Mouse (Mus musculus) intestine, postnatal 0 days (tissue): ENCODE data around the gene Wwp2. TPM values are rescaled to one million over a fixed set of nuclear protein-coding genes. Genes with fewer than 3 reads are reported as not detected.

Experiments
- ATAC-seq: fragments of 200-750 bp; cut with Nextera tagmentation; 2 replicates; pipeline ENCODE4 v1.8.0; 2017; ENCODE audit warnings: mild to moderate bottlenecking, moderate TSS enrichment, moderate library complexity
- H3K27ac ChIP-seq: fragments of 300-500 bp; sonication (generic); 2 replicates; pipeline ENCODE4 v1.5.1; 2014; ENCODE audit warnings: mild to moderate bottlenecking, low read depth, low read length, moderate library complexity
- H3K27me3 ChIP-seq: fragments of 300-500 bp; sonication (generic); replicated peaks from 2 replicates; pipeline ENCODE4 v1.6.1; 2014; ENCODE audit warnings: low read length, mixed read lengths; ENCODE audit not compliant: control insufficient read depth, insufficient read depth
- H3K36me3 ChIP-seq: fragments of 300-500 bp; sonication (generic); 2 replicates; pipeline ENCODE4 v1.6.1; 2014; ENCODE audit warnings: mild to moderate bottlenecking, moderate library complexity; ENCODE audit not compliant: control insufficient read depth, insufficient read depth
- H3K4me1 ChIP-seq: fragments of 300-500 bp; sonication (generic); replicated peaks from 2 replicates; pipeline ENCODE4 v1.6.1; 2014; ENCODE audit warnings: antibody characterized with exemption, low read length, mixed read lengths; ENCODE audit not compliant: control insufficient read depth, insufficient read depth
- H3K4me2 ChIP-seq: fragments of 300-500 bp; sonication (generic); replicated peaks from 2 replicates; pipeline ENCODE4 v1.6.1; 2014; ENCODE audit warnings: low read depth, mild to moderate bottlenecking, moderate library complexity
- H3K4me3 ChIP-seq: fragments of 300-500 bp; sonication (generic); 2 replicates; pipeline ENCODE4 v1.5.1; 2014; ENCODE audit warnings: low read depth, low read length
- H3K9ac ChIP-seq: fragments of 300-500 bp; sonication (generic); 2 replicates; pipeline ENCODE4 v1.6.1; 2014; ENCODE audit warnings: mild to moderate bottlenecking, low read depth, low read length
- H3K9me3 ChIP-seq: fragments of 300-500 bp; sonication (generic); 2 replicates; pipeline ENCODE4 v1.6.1; 2016; ENCODE audit warnings: mixed run types; ENCODE audit not compliant: control insufficient read depth
- CTCF ChIP-seq: sonication (generic); IDR thresholded peaks from 2 replicates; pipeline ENCODE4 v1.5.1; 2016; ENCODE audit warnings: low read depth, mild to moderate bottlenecking, control low read depth, antibody characterized with exemption, moderate library complexity
- WGBS: fragments of 180-500 bp; shearing (Covaris S2); extraction: QIAGEN DNeasy Blood & Tissue Kit; methylation state at CpG from one replicate; pipeline ENCODE4 v1.1.7; 2014; 5-methylcytosine and 5-hydroxymethylcytosine counted together
- polyA plus RNA-seq: library from polyadenylated mRNA; unstranded; fragments of >200 nt; fragmentation: Nextera tagmentation; extraction: Ambion mirVana; gene quantifications from 2 replicates; pipeline ENCODE4 v1.2.1, GENCODE M21; 2015

Wwp2 gene
- polyA plus RNA-seq, 1 experiment from 2014 or later: 37.4 TPM

- Histone ChIP-seq H3K4me2 (no peak overlapping the region), H3K27me3 (no peaks in the 10 kb centered on the region), H3K4me1 (no peaks in the 10 kb centered on the region), H3K36me3 (no peaks in the 10 kb centered on the region), H3K9ac (no peak overlapping the region), H3K9me3 (no peaks in the 10 kb centered on the region), H3K4me3 (no peak overlapping the region), H3K27ac (no peak overlapping the region)
- 71% methylated on average over 4 of the region's 4 CpGs for WGBS
- ATAC-seq: no peak
- TF ChIP-seq CTCF: no peak
Measured at GRCm38 (mm10) chr8:107404057-107404456, 32.1 kb upstream of the Wwp2 start.

GRCm38 (mm10) chr8:107405935-107406334 lies 30.2 kb upstream of the Wwp2 start:
- Histone ChIP-seq H3K4me2 (no peak overlapping the region), H3K4me3 (no peak overlapping the region), H3K27me3 (no peaks in the 10 kb centered on the region), H3K9ac (no peak overlapping the region), H3K9me3 (no peaks in the 10 kb centered on the region), H3K36me3 (peaks cover 13% of the 10 kb centered on the region), H3K4me1 (no peaks in the 10 kb centered on the region), H3K27ac (no peak overlapping the region)
- TF ChIP-seq CTCF: no peak
- WGBS: 31% methylated on average over 3 of the region's 3 CpGs
- ATAC-seq: no peak

- Histone ChIP-seq H3K4me3 (no peak overlapping the region), H3K9ac (no peak overlapping the region), H3K4me1 (no peaks in the 10 kb centered on the region), H3K9me3 (no peaks in the 10 kb centered on the region), H3K36me3 (peaks cover 61% of the 10 kb centered on the region), H3K4me2 (no peak overlapping the region), H3K27ac (no peak overlapping the region), H3K27me3 (no peaks in the 10 kb centered on the region)
- peak; percentile 81 for TF ChIP-seq CTCF
- ATAC-seq: no peak
- 59% methylated on average over 4 of the region's 4 CpGs for WGBS
Measured at GRCm38 (mm10) chr8:107411391-107411790, 24.8 kb upstream of the Wwp2 start.

GRCm38 (mm10) chr8:107412552-107412951 lies 23.6 kb upstream of the Wwp2 start:
- H3K27ac ChIP-seq: no peak overlapping the region
- H3K9ac ChIP-seq: no peak overlapping the region
- no peak overlapping the region for H3K4me2 ChIP-seq
- H3K4me3 ChIP-seq: no peak overlapping the region
- peaks cover 72% of the 10 kb centered on the region for H3K36me3 ChIP-seq
- no peaks in the 10 kb centered on the region for H3K9me3 ChIP-seq
- H3K27me3 ChIP-seq: no peaks in the 10 kb centered on the region
- 87% methylated on average over 8 of the region's 8 CpGs for WGBS
- no peaks in the 10 kb centered on the region for H3K4me1 ChIP-seq
- no peak for TF ChIP-seq CTCF
- no peak for ATAC-seq

- TF ChIP-seq CTCF: no peak
- no peak overlapping the region for H3K4me2 ChIP-seq
- no peak overlapping the region for H3K27ac ChIP-seq
- H3K27me3 ChIP-seq: no peaks in the 10 kb centered on the region
- no peak; the same call in 1 of the 2 replicates for ATAC-seq
- H3K4me3 ChIP-seq: no peak overlapping the region
- H3K9ac ChIP-seq: no peak overlapping the region
- H3K9me3 ChIP-seq: no peaks in the 10 kb centered on the region
- H3K4me1 ChIP-seq: no peaks in the 10 kb centered on the region
- 81% methylated on average over 10 of the region's 10 CpGs for WGBS
- peaks cover 84% of the 10 kb centered on the region for H3K36me3 ChIP-seq
Measured at GRCm38 (mm10) chr8:107413881-107414280, 22.3 kb upstream of the Wwp2 start.

GRCm38 (mm10) chr8:107417001-107417400 lies 19.2 kb upstream of the Wwp2 start:
- H3K4me2 ChIP-seq: no peak overlapping the region
- no peak overlapping the region for H3K27ac ChIP-seq
- no peak for ATAC-seq
- 89% methylated on average over 12 of the region's 12 CpGs for WGBS
- H3K9me3 ChIP-seq: no peaks in the 10 kb centered on the region
- TF ChIP-seq CTCF: no peak
- peaks cover 92% of the 10 kb centered on the region for H3K36me3 ChIP-seq
- H3K4me1 ChIP-seq: no peaks in the 10 kb centered on the region
- H3K4me3 ChIP-seq: no peak overlapping the region
- no peak overlapping the region for H3K9ac ChIP-seq
- H3K27me3 ChIP-seq: no peaks in the 10 kb centered on the region

- peak overlapping the region; percentile 63 for H3K4me3 ChIP-seq
- peak overlapping the region; percentile 70 for H3K9ac ChIP-seq
- WGBS: 19% methylated on average over 9 of the region's 9 CpGs
- H3K4me2 ChIP-seq: peak overlapping the region; percentile 83
- H3K9me3 ChIP-seq: no peaks in the 10 kb centered on the region
- no peaks in the 10 kb centered on the region for H3K27me3 ChIP-seq
- TF ChIP-seq CTCF: no peak
- peak overlapping the region; percentile 51; the same call in 1 of the 2 replicates for H3K27ac ChIP-seq
- H3K4me1 ChIP-seq: no peaks in the 10 kb centered on the region
- peaks cover 28% of the 10 kb centered on the region for H3K36me3 ChIP-seq
- ATAC-seq: no peak
Measured at GRCm38 (mm10) chr8:107424176-107424575, 12.0 kb upstream of the Wwp2 start.
